Mouse (Mus musculus) adrenal gland, postnatal 25 days (tissue): ENCODE data around the gene Sept11. TPM values are rescaled to one million over a fixed set of nuclear protein-coding genes. Genes with fewer than 3 reads are reported as not detected.

ENCODE experiments used
- DNase-seq: peaks from one replicate; pipeline ENCODE4 v3.0.0; 2021; ENCODE audit warnings: mixed read lengths
- total RNA-seq: library from RNA; stranded (reverse); gene quantifications from 2 replicates; pipeline ENCODE4 v1.2.3, GENCODE M21; 2021

The Sept11 gene
- total RNA-seq, 1 experiment from 2014 or later, result 39.4 TPM

GRCm38 (mm10) chr5:93127722-93128121, 34.5 kb downstream of the Sept11 start:
- peak; percentile 7 for DNase-seq

GRCm38 (mm10) chr5:93128765-93129164, 35.5 kb downstream of the Sept11 start:
- no peak for DNase-seq

GRCm38 (mm10) chr5:93129953-93130352, 36.7 kb downstream of the Sept11 start:
- no peak for DNase-seq

- DNase-seq, result no peak
Measured at GRCm38 (mm10) chr5:93131401-93131800, 38.2 kb downstream of the Sept11 start.

GRCm38 (mm10) chr5:93133445-93134244, 40.4 kb downstream of the Sept11 start:
- DNase-seq, result no peak

- DNase-seq, result no peak
Measured at GRCm38 (mm10) chr5:93135368-93136107, 42.3 kb downstream of the Sept11 start.

- no peak for DNase-seq
Measured at GRCm38 (mm10) chr5:93136956-93137586, 43.8 kb downstream of the Sept11 start.

GRCm38 (mm10) chr5:93139350-93139749, 46.1 kb downstream of the Sept11 start:
- no peak for DNase-seq

- no peak for DNase-seq
Measured at GRCm38 (mm10) chr5:93140747-93141146, 47.5 kb downstream of the Sept11 start.

GRCm38 (mm10) chr5:93143360-93144091, 50.3 kb downstream of the Sept11 start:
- DNase-seq, result no peak

GRCm38 (mm10) chr5:93144874-93145273, 51.6 kb downstream of the Sept11 start:
- peak; percentile 42 for DNase-seq

- DNase-seq, result no peak
Measured at GRCm38 (mm10) chr5:93145504-93145903, 52.3 kb downstream of the Sept11 start.

GRCm38 (mm10) chr5:93149969-93150777, 56.9 kb downstream of the Sept11 start:
- no peak for DNase-seq

GRCm38 (mm10) chr5:93151985-93152384, 58.7 kb downstream of the Sept11 start:
- no peak for DNase-seq

- no peak for DNase-seq
Measured at GRCm38 (mm10) chr5:93152451-93152850, 59.2 kb downstream of the Sept11 start.

GRCm38 (mm10) chr5:93154401-93154800, 61.2 kb downstream of the Sept11 start:
- no peak for DNase-seq

- DNase-seq, result peak; percentile 25
Measured at GRCm38 (mm10) chr5:93163541-93163940, 70.3 kb downstream of the Sept11 start.

- no peak for DNase-seq
Measured at GRCm38 (mm10) chr5:93167919-93168516, 74.8 kb downstream of the Sept11 start.

- no peak for DNase-seq
Measured at GRCm38 (mm10) chr5:93168654-93169053, 75.4 kb downstream of the Sept11 start.

- DNase-seq, result no peak
Measured at GRCm38 (mm10) chr5:93171420-93171819, 78.2 kb downstream of the Sept11 start.

- DNase-seq, result no peak
Measured at GRCm38 (mm10) chr5:93172536-93172935, 79.3 kb downstream of the Sept11 start.
